Mouse (Mus musculus): Measurements from ENCODE around the gene Map3k3.

The Map3k3 gene

GRCm38 (mm10) chr11:106083708-106084701, at the start of gene Map3k3:
Gene Map3k3 (plus strand): TSS chr11:106084613.
- peak; percentile 99 for DNase-seq

GRCm38 (mm10) chr11:106034986-106035385, 49.4 kb upstream of the Map3k3 start:
- DNase-seq = no peak

- peak; percentile 98 for DNase-seq
Measured at GRCm38 (mm10) chr11:106036548-106037417, 47.6 kb upstream of the Map3k3 start, which contains the start of gene Dcaf7. Gene Dcaf7 (plus strand): TSS chr11:106036872.

GRCm38 (mm10) chr11:106037418-106037751, 47.0 kb upstream of the Map3k3 start:
- peak; percentile 82 for DNase-seq

GRCm38 (mm10) chr11:106044349-106044748, 40.1 kb upstream of the Map3k3 start:
- DNase-seq = no peak

GRCm38 (mm10) chr11:106045256-106045655, 39.2 kb upstream of the Map3k3 start:
- no peak for DNase-seq

- DNase-seq = no peak
Measured at GRCm38 (mm10) chr11:106045780-106046179, 38.6 kb upstream of the Map3k3 start.

GRCm38 (mm10) chr11:106046584-106046983, 37.8 kb upstream of the Map3k3 start:
- no peak for DNase-seq

- no peak for DNase-seq
Measured at GRCm38 (mm10) chr11:106053921-106054320, 30.5 kb upstream of the Map3k3 start.

- no peak for DNase-seq
Measured at GRCm38 (mm10) chr11:106054600-106054999, 29.8 kb upstream of the Map3k3 start.

GRCm38 (mm10) chr11:106055341-106055740, 29.1 kb upstream of the Map3k3 start:
- no peak for DNase-seq

GRCm38 (mm10) chr11:106056819-106057491, 27.5 kb upstream of the Map3k3 start:
- no peak for DNase-seq

- no peak for DNase-seq
Measured at GRCm38 (mm10) chr11:106058020-106058419, 26.4 kb upstream of the Map3k3 start.

GRCm38 (mm10) chr11:106060549-106060948, 23.9 kb upstream of the Map3k3 start:
- DNase-seq = no peak

- DNase-seq = no peak
Measured at GRCm38 (mm10) chr11:106061311-106061710, 23.1 kb upstream of the Map3k3 start.

GRCm38 (mm10) chr11:106063756-106064155, 20.7 kb upstream of the Map3k3 start:
- DNase-seq = no peak

GRCm38 (mm10) chr11:106065073-106065922, 19.1 kb upstream of the Map3k3 start:
- no peak for DNase-seq

GRCm38 (mm10) chr11:106065923-106066571, 18.4 kb upstream of the Map3k3 start, which contains the start of gene Taco1:
Gene Taco1 (plus strand): TSS chr11:106066061.
- peak; percentile 94 for DNase-seq

GRCm38 (mm10) chr11:106066616-106067015, 17.8 kb upstream of the Map3k3 start:
- DNase-seq = peak; percentile 25

- no peak for DNase-seq
Measured at GRCm38 (mm10) chr11:106073774-106074173, 10.6 kb upstream of the Map3k3 start.

- DNase-seq = peak; percentile 25
Measured at GRCm38 (mm10) chr11:106076321-106076720, 8.1 kb upstream of the Map3k3 start.

Data from right cerebral cortex, postnatal 25 days (tissue).